Mouse (Mus musculus): ENCODE measurements around the gene Syngr1.

Syngr1 gene

GRCm38 (mm10) chr15:80145397-80145796, 54.3 kb downstream of the Syngr1 start:
- DNase-seq (ENCODE audit: low read depth): no peak

GRCm38 (mm10) chr15:80146153-80146552, 55.0 kb downstream of the Syngr1 start:
- no peak for DNase-seq (ENCODE audit: low read depth)

GRCm38 (mm10) chr15:80147090-80147489, 56.0 kb downstream of the Syngr1 start:
- DNase-seq (ENCODE audit: low read depth): no peak

GRCm38 (mm10) chr15:80147511-80147910, 56.4 kb downstream of the Syngr1 start:
- no peak for DNase-seq (ENCODE audit: low read depth)

- no peak for DNase-seq (ENCODE audit: low read depth)
Measured at GRCm38 (mm10) chr15:80148565-80148964, 57.4 kb downstream of the Syngr1 start.

- DNase-seq (ENCODE audit: low read depth): no peak
Measured at GRCm38 (mm10) chr15:80149517-80149916, 58.4 kb downstream of the Syngr1 start.

GRCm38 (mm10) chr15:80152663-80153062, 61.5 kb downstream of the Syngr1 start:
- no peak for DNase-seq (ENCODE audit: low read depth)

- DNase-seq (ENCODE audit: low read depth): no peak
Measured at GRCm38 (mm10) chr15:80153757-80154156, 62.6 kb downstream of the Syngr1 start.

GRCm38 (mm10) chr15:80155707-80156106, 64.6 kb downstream of the Syngr1 start:
- no peak for DNase-seq (ENCODE audit: low read depth)

- DNase-seq (ENCODE audit: low read depth): no peak
Measured at GRCm38 (mm10) chr15:80157197-80157943, 66.2 kb downstream of the Syngr1 start.

- no peak for DNase-seq (ENCODE audit: low read depth)
Measured at GRCm38 (mm10) chr15:80158001-80158706, 67.0 kb downstream of the Syngr1 start.

GRCm38 (mm10) chr15:80158707-80159090, 67.6 kb downstream of the Syngr1 start:
- no peak for DNase-seq (ENCODE audit: low read depth)

- peak; percentile 47 for DNase-seq (ENCODE audit: low read depth)
Measured at GRCm38 (mm10) chr15:80159286-80159901, 68.3 kb downstream of the Syngr1 start.

GRCm38 (mm10) chr15:80160223-80160622, 69.1 kb downstream of the Syngr1 start:
- peak; percentile 72 for DNase-seq (ENCODE audit: low read depth)

- peak; percentile 50 for DNase-seq (ENCODE audit: low read depth)
Measured at GRCm38 (mm10) chr15:80160726-80161125, 69.6 kb downstream of the Syngr1 start.

GRCm38 (mm10) chr15:80161199-80161598, 70.1 kb downstream of the Syngr1 start:
- DNase-seq (ENCODE audit: low read depth): no peak

- DNase-seq (ENCODE audit: low read depth): no peak
Measured at GRCm38 (mm10) chr15:80162401-80162964, 71.3 kb downstream of the Syngr1 start.

GRCm38 (mm10) chr15:80163274-80163673, 72.1 kb downstream of the Syngr1 start:
- no peak for DNase-seq (ENCODE audit: low read depth)

- no peak for DNase-seq (ENCODE audit: low read depth)
Measured at GRCm38 (mm10) chr15:80163716-80164115, 72.6 kb downstream of the Syngr1 start.

- no peak for DNase-seq (ENCODE audit: low read depth)
Measured at GRCm38 (mm10) chr15:80165396-80165795, 74.3 kb downstream of the Syngr1 start.
